Mouse (Mus musculus) embryonic facial prominence, embryonic 10.5 days (tissue): ENCODE results near the gene Lmf1. TPM values are rescaled to one million over a fixed set of nuclear protein-coding genes. Genes with fewer than 3 reads are reported as not detected.

ENCODE experiments used
- DNase-seq: peaks from one replicate; pipeline ENCODE4 v3.0.0-alpha.2; 2017; ENCODE audit warnings: low spot score
- H3K27ac ChIP-seq: fragments of 300-500 bp; sonication (generic); replicated peaks from 2 replicates; pipeline ENCODE4 v1.5.1; 2016; ENCODE audit warnings: mild to moderate bottlenecking
- H3K27me3 ChIP-seq: fragments of 300-500 bp; sonication (generic); replicated peaks from 2 replicates; pipeline ENCODE4 v1.6.1; 2016; ENCODE audit warnings: low read depth, mild to moderate bottlenecking; ENCODE audit not compliant: poor library complexity, severe bottlenecking
- H3K36me3 ChIP-seq: fragments of 300-500 bp; sonication (generic); replicated peaks from 2 replicates; pipeline ENCODE4 v1.6.1; 2016; ENCODE audit warnings: mild to moderate bottlenecking, moderate library complexity
- H3K4me1 ChIP-seq: fragments of 300-500 bp; sonication (generic); 2 replicates; pipeline ENCODE4 v1.6.1; 2016
- H3K4me3 ChIP-seq: fragments of 300-500 bp; sonication (generic); 2 replicates; pipeline ENCODE4 v1.5.1; 2016; ENCODE audit warnings: mild to moderate bottlenecking, moderate library complexity
- H3K9me3 ChIP-seq: fragments of 300-500 bp; sonication (generic); 2 replicates; pipeline ENCODE4 v1.6.1; 2016; ENCODE audit warnings: mild to moderate bottlenecking
- WGBS: fragments of 180-500 bp; shearing (Covaris S2); methylation state at CpG from one replicate; pipeline ENCODE4 v1.1.7; 2016; 5-methylcytosine and 5-hydroxymethylcytosine counted together
- polyA plus RNA-seq: library from polyadenylated mRNA; unstranded; fragments of >200 nt; fragmentation: Nextera tagmentation; extraction: Ambion mirVana; gene quantifications from 2 replicates; pipeline ENCODE4 v1.2.1, GENCODE M21; 2016

Lmf1 gene
- polyA plus RNA-seq, 1 experiment from 2014 or later, result 26.3 TPM

- DNase-seq, result no peak
- Histone ChIP-seq H3K4me1 (peaks cover 32% of the 10 kb centered on the region), H3K36me3 (peaks cover 59% of the 10 kb centered on the region), H3K27me3 (no peaks in the 10 kb centered on the region), H3K4me3 (no peak overlapping the region), H3K9me3 (no peaks in the 10 kb centered on the region), H3K27ac (no peak overlapping the region)
- WGBS, result 94% methylated on average over 6 of the region's 6 CpGs
Observed at GRCm38 (mm10) chr17:25613323-25613722, 34.4 kb downstream of the Lmf1 start.

DNA sequence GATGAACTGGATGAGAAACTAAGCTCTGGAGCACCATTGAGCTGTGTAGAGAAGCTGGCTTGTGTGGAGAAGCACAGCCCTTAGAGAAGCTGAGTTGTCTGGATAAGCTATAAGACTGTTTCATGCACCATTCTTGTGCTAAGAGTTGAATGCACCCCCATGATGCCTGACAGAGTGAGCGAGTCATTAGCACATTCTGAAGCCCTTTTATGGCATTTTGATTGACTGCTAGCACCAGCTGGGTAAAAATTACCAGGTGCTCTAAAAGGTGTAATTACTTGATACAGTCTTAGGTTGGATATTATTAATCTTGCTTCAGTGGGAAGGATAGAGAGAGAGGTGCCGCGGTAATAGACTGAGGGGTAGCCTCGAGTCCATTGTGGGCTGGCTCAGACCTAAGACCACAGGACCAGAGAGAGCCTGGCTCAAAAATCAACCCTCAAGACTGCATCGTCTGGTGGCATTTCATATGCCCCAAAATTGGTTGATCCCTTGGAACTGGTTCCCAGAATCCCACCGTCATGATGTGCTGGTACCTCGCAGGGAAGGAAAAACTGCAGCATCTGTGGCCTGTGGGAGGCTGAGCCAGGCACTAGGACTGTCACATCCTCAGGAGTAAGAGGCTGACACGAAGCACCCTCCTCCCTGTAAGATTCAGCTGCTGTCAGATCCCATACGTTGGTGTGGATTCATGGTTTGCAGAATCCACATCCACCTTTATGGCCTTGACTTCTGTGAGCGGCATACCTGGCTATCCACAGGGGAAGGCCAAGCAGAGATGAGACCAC lies 36.0 kb downstream of the Lmf1 start:
- Histone ChIP-seq H3K4me1 (peaks cover 30% of the 10 kb centered on the region), H3K36me3 (peaks cover 56% of the 10 kb centered on the region), H3K27me3 (no peaks in the 10 kb centered on the region), H3K27ac (no peak overlapping the region), H3K9me3 (no peaks in the 10 kb centered on the region), H3K4me3 (no peak overlapping the region)
- DNase-seq, result no peak
- WGBS, result 95% methylated on average over 10 of the region's 10 CpGs

GRCm38 (mm10) chr17:25618508-25619056 lies 39.7 kb downstream of the Lmf1 start:
- WGBS, result 74% methylated on average over 16 of the region's 16 CpGs
- Histone ChIP-seq H3K36me3 (peaks cover 50% of the 10 kb centered on the region), H3K27ac (peak overlapping the region; percentile 10; the same call in 1 of the 2 replicates), H3K4me1 (peaks cover 35% of the 10 kb centered on the region), H3K27me3 (no peaks in the 10 kb centered on the region), H3K4me3 (no peak overlapping the region), H3K9me3 (no peaks in the 10 kb centered on the region)
- no peak for DNase-seq

GRCm38 (mm10) chr17:25623441-25623840 lies 44.6 kb downstream of the Lmf1 start:
- Histone ChIP-seq H3K9me3 (no peaks in the 10 kb centered on the region), H3K4me3 (no peak overlapping the region), H3K27me3 (peaks cover 6% of the 10 kb centered on the region; the same call in 1 of the 2 replicates), H3K27ac (peak overlapping the region; percentile 76), H3K36me3 (peaks cover 14% of the 10 kb centered on the region), H3K4me1 (peaks cover 68% of the 10 kb centered on the region)
- 79% methylated on average over 4 of the region's 4 CpGs for WGBS
- DNase-seq, result no peak

- 29% methylated on average over 11 of the region's 11 CpGs for WGBS
- peak; percentile 37 for DNase-seq
- Histone ChIP-seq H3K36me3 (peaks cover 14% of the 10 kb centered on the region), H3K9me3 (no peaks in the 10 kb centered on the region), H3K27ac (peak overlapping the region; percentile 76), H3K27me3 (peaks cover 6% of the 10 kb centered on the region; the same call in 1 of the 2 replicates), H3K4me3 (0 out of 2 replicates have a peak overlapping the region, but pooled peaks have one; percentile 16), H3K4me1 (peaks cover 64% of the 10 kb centered on the region)
Observed at GRCm38 (mm10) chr17:25623935-25624334, 45.0 kb downstream of the Lmf1 start.

GRCm38 (mm10) chr17:25624446-25625119 lies 45.7 kb downstream of the Lmf1 start:
- Histone ChIP-seq H3K27ac (peak overlapping the region; percentile 76), H3K4me1 (peaks cover 58% of the 10 kb centered on the region), H3K4me3 (0 out of 2 replicates have a peak overlapping the region, but pooled peaks have one; percentile 16), H3K27me3 (peaks cover 6% of the 10 kb centered on the region; the same call in 1 of the 2 replicates), H3K9me3 (no peaks in the 10 kb centered on the region), H3K36me3 (peaks cover 14% of the 10 kb centered on the region)
- peak; percentile 34 for DNase-seq
- WGBS, result 29% methylated on average over 13 of the region's 13 CpGs

GRCm38 (mm10) chr17:25625282-25625681 lies 46.4 kb downstream of the Lmf1 start:
- Histone ChIP-seq H3K4me1 (peaks cover 51% of the 10 kb centered on the region), H3K9me3 (no peaks in the 10 kb centered on the region), H3K27ac (peak overlapping the region; percentile 76), H3K4me3 (no peak overlapping the region), H3K36me3 (peaks cover 14% of the 10 kb centered on the region), H3K27me3 (peaks cover 6% of the 10 kb centered on the region; the same call in 1 of the 2 replicates)
- no peak for DNase-seq
- WGBS, result 74% methylated on average over 7 of the region's 7 CpGs

- no peaks in the 10 kb centered on the region for H3K9me3 ChIP-seq
- peaks cover 50% of the 10 kb centered on the region for H3K4me1 ChIP-seq
- H3K27me3 ChIP-seq, result peaks cover 6% of the 10 kb centered on the region; the same call in 1 of the 2 replicates
- no peak overlapping the region for H3K4me3 ChIP-seq
- H3K36me3 ChIP-seq, result peaks cover 7% of the 10 kb centered on the region
- no peak for DNase-seq
- WGBS, result 49% methylated on average over 20 of the region's 20 CpGs
- H3K27ac ChIP-seq, result peak overlapping the region; percentile 76
Observed at GRCm38 (mm10) chr17:25626196-25627043, 47.5 kb downstream of the Lmf1 start.

GRCm38 (mm10) chr17:25630313-25630712 lies 51.4 kb downstream of the Lmf1 start:
- no peak overlapping the region for H3K4me3 ChIP-seq
- DNase-seq, result no peak
- peaks cover 4% of the 10 kb centered on the region; the same call in 1 of the 2 replicates for H3K27me3 ChIP-seq
- H3K27ac ChIP-seq, result no peak overlapping the region
- 86% methylated on average over 5 of the region's 5 CpGs for WGBS
- peaks cover 39% of the 10 kb centered on the region for H3K4me1 ChIP-seq
- H3K36me3 ChIP-seq, result peaks cover 40% of the 10 kb centered on the region
- no peaks in the 10 kb centered on the region for H3K9me3 ChIP-seq

DNA sequence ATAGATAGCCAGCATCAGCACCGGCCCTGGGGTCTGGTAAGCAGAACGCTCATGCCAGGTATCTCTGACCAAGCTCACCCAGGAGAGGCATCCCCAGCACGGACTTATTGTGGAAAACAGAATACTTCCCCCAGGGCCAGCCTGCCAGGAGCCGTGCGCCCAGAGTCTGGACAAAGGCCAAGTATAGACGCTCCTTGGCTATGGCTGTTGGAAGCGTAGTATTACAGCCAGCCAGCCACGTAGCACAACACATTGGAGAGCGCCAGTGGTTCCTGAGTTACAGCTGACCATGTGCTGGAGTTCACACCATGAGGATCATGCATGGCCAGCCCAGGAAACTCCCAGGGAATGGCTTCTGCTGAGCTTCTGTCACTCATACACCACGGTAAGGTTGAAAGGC lies 55.2 kb downstream of the Lmf1 start:
- H3K27ac ChIP-seq, result peak overlapping the region; percentile 79
- 94% methylated on average over 10 of the region's 10 CpGs for WGBS
- no peaks in the 10 kb centered on the region for H3K27me3 ChIP-seq
- peaks cover 42% of the 10 kb centered on the region for H3K4me1 ChIP-seq
- DNase-seq, result no peak
- H3K36me3 ChIP-seq, result peaks cover 54% of the 10 kb centered on the region
- H3K4me3 ChIP-seq, result no peak overlapping the region
- no peaks in the 10 kb centered on the region for H3K9me3 ChIP-seq

DNA sequence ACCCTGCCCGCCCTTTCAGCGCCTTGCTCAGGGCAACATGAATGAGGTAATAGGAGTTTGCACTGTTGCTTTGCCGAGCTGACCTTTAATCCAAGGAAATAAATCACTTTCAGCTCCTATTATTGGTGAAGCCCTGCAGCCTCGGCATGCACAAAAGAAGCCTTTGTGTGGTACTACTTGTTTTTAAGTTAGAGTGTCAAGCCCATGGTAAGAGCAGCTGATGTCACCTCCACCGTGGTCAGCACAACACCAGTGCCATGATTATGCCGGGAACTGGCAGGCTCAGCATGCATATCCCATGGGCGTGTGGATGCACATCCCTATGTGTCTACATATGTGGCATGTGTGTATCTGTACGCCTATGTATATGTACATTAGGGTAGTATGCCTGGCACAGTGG lies 56.5 kb downstream of the Lmf1 start:
- peak; percentile 45 for DNase-seq
- H3K9me3 ChIP-seq, result no peaks in the 10 kb centered on the region
- H3K36me3 ChIP-seq, result peaks cover 54% of the 10 kb centered on the region
- H3K27ac ChIP-seq, result peak overlapping the region; percentile 79
- H3K27me3 ChIP-seq, result no peaks in the 10 kb centered on the region
- H3K4me1 ChIP-seq, result peaks cover 46% of the 10 kb centered on the region
- WGBS, result 40% methylated on average over 8 of the region's 8 CpGs
- H3K4me3 ChIP-seq, result no peak overlapping the region

DNA sequence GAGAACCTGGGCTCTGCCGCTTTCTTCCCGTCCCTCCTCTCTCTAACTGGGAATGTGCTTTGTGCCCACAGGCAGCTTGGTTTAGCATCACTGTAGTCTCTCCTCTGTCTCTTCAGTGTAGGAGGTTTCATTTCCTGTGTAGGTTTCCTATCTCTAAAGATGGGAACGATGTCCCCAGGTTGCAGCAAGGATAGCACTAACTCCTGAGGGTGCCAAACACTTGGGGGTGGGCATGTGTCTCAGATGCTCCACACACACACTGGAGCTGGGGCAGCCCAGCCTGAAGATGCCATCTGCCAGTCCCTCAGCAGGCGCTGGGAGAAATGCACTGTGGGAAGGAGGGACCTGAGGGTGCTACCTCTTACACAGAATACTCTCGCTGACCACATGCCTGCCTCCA lies 56.9 kb downstream of the Lmf1 start:
- Histone ChIP-seq H3K27ac (peak overlapping the region; percentile 79), H3K27me3 (no peaks in the 10 kb centered on the region), H3K4me1 (peaks cover 51% of the 10 kb centered on the region), H3K4me3 (no peak overlapping the region), H3K9me3 (no peaks in the 10 kb centered on the region), H3K36me3 (peaks cover 54% of the 10 kb centered on the region)
- no peak for DNase-seq
- WGBS, result 81% methylated on average over 5 of the region's 5 CpGs
